Mouse (Mus musculus): ENCODE results near the gene Grid1.

DNA sequence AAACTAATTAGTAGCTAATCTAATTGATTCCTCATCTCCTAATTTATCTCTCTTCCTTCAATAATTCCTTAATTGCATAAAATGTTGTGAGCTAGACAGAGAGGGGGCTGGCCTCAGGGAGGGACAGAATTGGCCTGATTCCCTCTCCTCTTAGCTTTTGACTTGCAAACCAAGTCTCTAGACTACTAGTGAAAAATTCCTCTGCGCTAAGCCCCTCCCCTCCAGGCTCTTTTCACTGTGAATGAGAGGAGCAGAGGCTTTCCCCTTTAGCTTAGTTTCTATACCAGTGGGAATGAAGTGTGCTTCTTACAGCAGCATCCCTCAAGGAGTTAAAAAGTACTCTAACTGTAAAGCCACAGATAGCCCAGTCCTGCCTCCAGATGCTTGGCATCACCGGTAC lies 160.8 kb downstream of the Grid1 start:
- TF ChIP-seq CTCF (IDR thresholded peaks at IDR 0.05) (no peak), EP300 (IDR thresholded peaks at IDR 0.05) (no peak)

Measured in lung, postnatal 0 days (tissue).